Mouse (Mus musculus) hindbrain, embryonic 10.5 days (tissue): ENCODE measurements around the gene Ghr. TPM values are rescaled to one million over a fixed set of nuclear protein-coding genes. Genes with fewer than 3 reads are reported as not detected.
A peak's percentile ranks its signal among the peaks of the same experiment; 100 is the strongest.

Experiments used
- DNase-seq: peaks from one replicate; pipeline ENCODE4 v3.0.0-alpha.2; 2017; ENCODE audit warnings: low spot score
- H3K27ac ChIP-seq: fragments of 300-500 bp; sonication (generic); 2 replicates; pipeline ENCODE4 v1.5.1; 2016; ENCODE audit warnings: mild to moderate bottlenecking, moderate library complexity
- H3K27me3 ChIP-seq: fragments of 300-500 bp; sonication (generic); 2 replicates; pipeline ENCODE4 v1.6.1; 2016; ENCODE audit warnings: mild to moderate bottlenecking; ENCODE audit not compliant: poor library complexity, insufficient read depth, severe bottlenecking
- H3K36me3 ChIP-seq: fragments of 300-500 bp; sonication (generic); 2 replicates; pipeline ENCODE4 v1.6.1; 2016; ENCODE audit warnings: mild to moderate bottlenecking, moderate library complexity
- H3K4me1 ChIP-seq: fragments of 300-500 bp; sonication (generic); replicated peaks from 2 replicates; pipeline ENCODE4 v1.6.1; 2016; ENCODE audit warnings: mild to moderate bottlenecking
- H3K4me3 ChIP-seq: fragments of 300-500 bp; sonication (generic); 2 replicates; pipeline ENCODE4 v1.5.1; 2016; ENCODE audit warnings: mild to moderate bottlenecking, moderate library complexity
- H3K9me3 ChIP-seq: fragments of 300-500 bp; sonication (generic); 2 replicates; pipeline ENCODE4 v1.6.1; 2016; ENCODE audit warnings: mild to moderate bottlenecking, moderate library complexity
- WGBS: fragments of 180-500 bp; shearing (Covaris S2); methylation state at CpG from one replicate; pipeline ENCODE4 v1.1.7; 2016; 5-methylcytosine and 5-hydroxymethylcytosine counted together
- polyA plus RNA-seq: library from polyadenylated mRNA; unstranded; fragments of >200 nt; fragmentation: Nextera tagmentation; extraction: Ambion mirVana; gene quantifications from 2 replicates; pipeline ENCODE4 v1.2.1, GENCODE M21; 2016

Ghr gene
- polyA plus RNA-seq, 1 experiment from 2014 or later: 13.5 TPM

DNA sequence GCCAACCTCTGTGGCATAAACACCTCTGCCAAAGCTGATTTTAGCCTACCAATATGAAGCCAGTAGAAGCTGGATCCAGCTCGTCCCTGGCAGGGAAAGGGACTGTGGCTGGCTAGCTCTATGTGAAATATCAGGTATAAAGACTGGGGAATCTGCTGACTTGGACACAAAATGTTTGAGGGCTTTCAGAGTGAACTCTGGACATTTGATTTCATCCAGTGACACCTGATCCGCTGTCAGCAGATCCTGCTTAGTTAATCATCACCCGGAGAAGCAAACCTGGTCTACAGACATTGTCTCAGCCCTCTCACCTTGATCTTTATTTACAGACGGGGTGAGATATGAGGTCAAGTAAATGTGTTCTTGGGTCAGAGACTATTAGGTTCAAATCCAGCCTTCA is 118.5 kb downstream of the Ghr start:
- H3K36me3 ChIP-seq: no peaks in the 10 kb centered on the region
- no peak for DNase-seq
- H3K4me1 ChIP-seq: no peaks in the 10 kb centered on the region
- 86% methylated on average over 4 of the region's 4 CpGs for WGBS
- H3K9me3 ChIP-seq: no peaks in the 10 kb centered on the region
- no peaks in the 10 kb centered on the region for H3K27me3 ChIP-seq
- H3K27ac ChIP-seq: no peak overlapping the region
- H3K4me3 ChIP-seq: no peak overlapping the region

DNA sequence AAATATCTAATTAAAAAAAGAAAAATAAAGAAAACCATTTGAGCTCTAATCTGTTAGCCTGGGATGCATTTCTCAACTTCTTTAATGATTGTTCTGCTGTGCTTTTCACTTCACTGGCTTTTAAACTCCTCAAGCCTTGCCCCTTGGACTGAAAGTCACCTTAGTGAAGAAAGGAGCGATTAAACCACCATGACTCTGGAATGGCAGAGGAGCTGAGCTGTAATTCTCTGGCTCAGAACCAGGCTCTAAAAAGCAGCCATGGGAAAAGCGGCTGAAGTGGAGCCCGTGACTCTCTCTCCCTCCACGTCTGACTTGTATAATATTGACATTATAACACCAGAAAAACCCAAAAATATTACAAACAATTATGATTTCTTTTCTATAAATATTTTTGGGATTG is 126.7 kb downstream of the Ghr start:
- Histone ChIP-seq H3K9me3 (no peaks in the 10 kb centered on the region), H3K4me3 (no peak overlapping the region), H3K27me3 (no peaks in the 10 kb centered on the region), H3K27ac (no peak overlapping the region), H3K36me3 (no peaks in the 10 kb centered on the region), H3K4me1 (no peaks in the 10 kb centered on the region)
- DNase-seq: no peak
- WGBS: 86% methylated on average over 4 of the region's 4 CpGs

DNA sequence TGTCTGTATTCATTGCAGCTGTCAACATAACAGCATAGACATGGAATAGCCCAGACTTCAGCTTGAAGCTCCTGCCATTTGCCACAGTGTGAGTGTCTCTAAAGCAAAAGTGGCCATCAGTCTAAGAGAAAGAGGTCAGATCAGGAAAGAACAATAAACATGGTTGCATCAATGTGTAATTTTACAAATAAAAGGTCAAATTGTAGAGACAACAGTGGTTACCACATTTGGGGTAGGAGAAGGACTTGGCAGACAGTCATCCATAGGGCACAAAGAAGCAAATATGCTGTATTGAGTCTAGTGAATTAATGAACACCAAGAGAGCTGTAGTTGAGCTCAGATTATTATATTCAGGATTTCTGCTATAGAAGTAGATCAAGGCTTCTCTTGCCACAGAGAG is 127.7 kb downstream of the Ghr start:
- H3K4me1 ChIP-seq: no peaks in the 10 kb centered on the region
- no peaks in the 10 kb centered on the region for H3K9me3 ChIP-seq
- H3K27me3 ChIP-seq: no peaks in the 10 kb centered on the region
- DNase-seq: no peak
- H3K27ac ChIP-seq: no peak overlapping the region
- no peak overlapping the region for H3K4me3 ChIP-seq
- H3K36me3 ChIP-seq: no peaks in the 10 kb centered on the region

DNA sequence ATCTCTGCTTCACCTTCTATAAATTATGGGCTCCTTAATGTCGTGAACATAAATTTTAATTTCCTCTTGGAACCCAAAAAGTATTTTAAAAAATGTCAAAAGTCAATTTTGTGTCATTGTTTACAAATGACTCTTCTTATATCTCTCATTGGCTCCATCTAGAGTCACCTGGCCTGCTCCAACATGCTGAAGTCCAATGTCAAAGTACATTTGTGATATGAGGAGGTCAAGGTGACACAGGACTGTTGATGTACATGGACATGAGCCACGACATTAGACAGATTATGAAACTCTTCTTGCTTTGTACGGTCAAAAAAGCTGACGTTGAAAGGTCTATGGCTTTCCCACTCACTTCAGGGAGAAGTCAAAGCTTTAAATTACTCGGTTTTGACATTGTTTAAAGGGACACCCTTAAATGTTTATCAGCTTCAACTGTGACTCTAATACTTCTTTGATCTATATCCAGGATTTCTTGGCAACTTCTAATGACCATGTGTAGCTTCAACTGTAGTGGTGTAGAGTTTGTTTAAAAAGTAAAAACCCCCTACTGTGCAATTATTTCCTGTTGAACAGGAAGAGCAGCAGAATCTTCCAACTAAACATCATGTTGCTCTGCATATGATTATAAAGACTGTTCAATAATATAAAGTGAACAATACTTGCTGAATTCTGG is 131.1 kb downstream of the Ghr start:
- Histone ChIP-seq H3K36me3 (no peaks in the 10 kb centered on the region), H3K9me3 (no peaks in the 10 kb centered on the region), H3K27me3 (no peaks in the 10 kb centered on the region), H3K4me1 (no peaks in the 10 kb centered on the region), H3K4me3 (no peak overlapping the region), H3K27ac (no peak overlapping the region)
- no peak for DNase-seq
- 84% methylated on average over 5 of the region's 5 CpGs for WGBS

DNA sequence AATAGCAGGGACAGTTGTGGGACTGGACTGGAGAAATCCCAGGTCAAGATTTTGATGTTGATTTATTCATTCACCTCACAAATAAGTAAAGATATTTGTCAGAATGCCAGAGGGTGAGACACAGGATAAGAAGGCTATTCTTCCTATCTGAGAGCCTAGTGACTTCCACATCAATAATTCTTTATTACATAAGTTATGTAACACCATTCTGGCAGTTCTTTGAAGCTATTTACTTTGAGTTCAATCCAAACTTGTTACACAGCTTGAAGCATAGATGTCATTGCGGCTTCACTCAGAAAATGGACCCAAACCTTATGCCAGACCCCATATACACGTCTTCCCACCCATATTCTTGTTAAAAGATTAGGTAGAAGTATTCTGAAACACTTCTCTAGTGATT is 133.7 kb downstream of the Ghr start:
- Histone ChIP-seq H3K27me3 (no peaks in the 10 kb centered on the region), H3K36me3 (no peaks in the 10 kb centered on the region)
- 68% methylated on average over 2 of the region's 2 CpGs for WGBS

DNA sequence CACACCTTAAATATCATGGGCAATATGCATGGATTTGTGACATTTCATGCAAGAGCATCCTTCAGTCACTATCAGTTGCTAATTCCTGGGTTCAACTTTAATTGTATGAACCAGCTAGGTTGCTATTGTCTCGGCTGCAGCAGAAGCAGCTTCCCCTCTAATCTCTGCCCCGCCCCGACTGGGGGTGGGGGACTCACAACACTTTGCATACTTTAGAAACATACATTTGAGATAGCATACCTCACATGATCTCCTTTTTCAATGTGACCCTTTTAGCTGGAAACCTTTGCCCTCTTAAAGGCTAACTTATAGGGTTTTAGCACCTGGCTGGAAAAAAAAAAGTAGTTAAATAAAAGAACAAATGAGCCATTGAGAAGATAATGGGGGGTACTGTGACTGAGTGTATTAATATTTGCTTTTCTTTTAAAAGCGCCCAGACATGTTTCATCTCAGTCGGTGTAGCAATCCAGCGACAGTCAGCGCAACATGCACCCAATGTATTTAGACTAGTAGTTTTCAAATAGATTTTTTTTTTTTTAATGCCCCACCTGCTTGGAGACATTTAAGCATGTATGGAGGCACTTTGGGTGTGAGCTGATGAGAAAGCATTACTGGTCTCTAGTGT is 137.9 kb downstream of the Ghr start:
- Histone ChIP-seq H3K9me3 (no peaks in the 10 kb centered on the region), H3K27me3 (no peaks in the 10 kb centered on the region), H3K4me1 (no peaks in the 10 kb centered on the region), H3K36me3 (no peaks in the 10 kb centered on the region), H3K27ac (no peak overlapping the region), H3K4me3 (no peak overlapping the region)
- DNase-seq: no peak
- WGBS: 73% methylated on average over 7 of the region's 7 CpGs

More for the DNA sequence above, 133.7 kb downstream of the Ghr start:
- H3K27ac ChIP-seq: no peak overlapping the region
- H3K4me1 ChIP-seq: no peaks in the 10 kb centered on the region
- H3K9me3 ChIP-seq: no peaks in the 10 kb centered on the region
- no peak overlapping the region for H3K4me3 ChIP-seq
- no peak for DNase-seq

DNA sequence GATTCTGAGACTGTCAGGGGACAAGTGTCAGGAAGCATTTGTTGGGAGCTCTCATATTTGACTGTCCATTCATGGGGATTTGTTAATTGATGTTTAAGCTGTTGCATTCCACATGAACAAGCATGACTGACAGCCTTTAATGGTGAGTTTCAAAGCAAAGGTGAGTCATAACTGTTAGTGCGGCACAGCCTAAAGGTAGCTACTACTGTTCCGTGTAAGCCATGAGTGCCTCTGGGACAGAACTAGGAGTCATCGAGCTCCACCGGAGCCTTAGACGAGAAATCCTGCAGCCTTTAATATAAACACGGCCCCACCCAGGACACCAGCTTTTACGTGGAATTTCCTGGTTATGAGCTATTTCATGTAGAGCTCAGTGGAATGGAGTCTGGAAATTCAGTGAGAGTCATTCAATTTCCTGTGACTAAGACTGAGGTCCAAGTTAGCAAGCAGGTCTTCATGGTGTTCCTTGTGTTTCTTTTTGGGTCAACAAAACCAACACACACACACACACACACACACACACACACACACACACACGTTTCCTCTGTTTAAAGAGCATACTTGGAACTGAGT is 138.8 kb downstream of the Ghr start:
- Histone ChIP-seq H3K36me3 (no peaks in the 10 kb centered on the region), H3K4me3 (no peak overlapping the region), H3K9me3 (no peaks in the 10 kb centered on the region), H3K27ac (no peak overlapping the region), H3K4me1 (no peaks in the 10 kb centered on the region), H3K27me3 (no peaks in the 10 kb centered on the region)
- no peak for DNase-seq
- 82% methylated on average over 8 of the region's 8 CpGs for WGBS

DNA sequence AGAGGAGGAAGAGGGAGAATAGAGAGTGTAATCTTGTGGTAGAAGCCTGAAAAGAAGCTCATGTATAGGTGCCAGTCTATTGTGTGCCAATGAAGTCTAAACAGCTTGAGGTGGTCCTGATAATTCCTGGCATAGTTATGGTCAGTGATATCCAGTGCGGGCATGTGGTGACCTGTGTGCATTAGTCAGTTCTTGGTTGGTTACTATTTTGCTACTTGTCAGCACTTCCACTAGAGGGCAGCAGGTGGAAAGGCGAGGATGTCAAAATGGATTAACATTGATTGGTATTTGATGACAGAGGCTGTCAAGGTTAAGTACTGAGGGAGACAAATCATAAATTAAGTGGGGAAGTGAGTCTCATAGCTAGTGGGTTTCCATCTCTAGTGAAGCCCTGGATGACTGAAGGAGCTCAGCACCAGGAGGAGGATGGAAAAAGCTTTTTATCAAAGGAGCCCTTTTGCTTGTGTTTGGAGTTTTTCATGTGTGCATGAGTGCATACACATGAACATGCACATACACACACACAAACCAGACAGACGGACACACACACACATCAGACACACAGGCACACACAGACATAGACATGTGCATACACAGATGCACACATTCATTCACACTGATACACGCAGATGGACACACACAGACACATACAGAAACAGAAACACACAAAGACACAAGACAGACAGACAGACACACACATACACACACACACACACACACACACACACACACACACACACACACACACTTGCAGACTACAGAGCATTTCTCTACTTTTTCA is 141.6 kb downstream of the Ghr start:
- no peaks in the 10 kb centered on the region for H3K27me3 ChIP-seq
- H3K9me3 ChIP-seq: no peaks in the 10 kb centered on the region
- peak; percentile 16 for DNase-seq
- no peak overlapping the region for H3K4me3 ChIP-seq
- no peak overlapping the region for H3K27ac ChIP-seq
- 50% methylated on average over 4 of the region's 4 CpGs for WGBS
- H3K36me3 ChIP-seq: no peaks in the 10 kb centered on the region
- H3K4me1 ChIP-seq: no peaks in the 10 kb centered on the region

DNA sequence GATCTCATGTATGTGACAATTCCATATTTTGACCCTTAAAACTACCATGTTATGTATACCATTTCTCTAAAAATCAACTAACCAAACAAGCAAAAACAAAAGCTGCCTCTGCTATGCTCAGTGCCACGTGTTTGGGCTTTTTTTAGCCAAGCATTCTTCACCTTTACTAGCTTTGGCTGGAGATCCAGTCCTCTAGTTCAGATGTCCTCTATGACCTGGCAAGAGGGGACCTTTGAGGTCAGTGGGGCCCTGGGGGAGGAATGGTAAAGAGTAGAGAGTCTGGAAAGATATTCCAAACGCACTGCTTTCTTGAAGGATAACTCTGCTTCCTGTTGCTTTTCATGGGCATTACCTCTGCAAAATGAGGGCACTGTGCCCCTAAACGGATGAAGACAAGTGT is 145.9 kb downstream of the Ghr start:
- DNase-seq: no peak
- H3K9me3 ChIP-seq: no peaks in the 10 kb centered on the region
- H3K36me3 ChIP-seq: no peaks in the 10 kb centered on the region
- H3K27ac ChIP-seq: no peak overlapping the region
- H3K4me1 ChIP-seq: no peaks in the 10 kb centered on the region
- H3K27me3 ChIP-seq: no peaks in the 10 kb centered on the region
- 73% methylated on average over 3 of the region's 3 CpGs for WGBS
- no peak overlapping the region for H3K4me3 ChIP-seq

DNA sequence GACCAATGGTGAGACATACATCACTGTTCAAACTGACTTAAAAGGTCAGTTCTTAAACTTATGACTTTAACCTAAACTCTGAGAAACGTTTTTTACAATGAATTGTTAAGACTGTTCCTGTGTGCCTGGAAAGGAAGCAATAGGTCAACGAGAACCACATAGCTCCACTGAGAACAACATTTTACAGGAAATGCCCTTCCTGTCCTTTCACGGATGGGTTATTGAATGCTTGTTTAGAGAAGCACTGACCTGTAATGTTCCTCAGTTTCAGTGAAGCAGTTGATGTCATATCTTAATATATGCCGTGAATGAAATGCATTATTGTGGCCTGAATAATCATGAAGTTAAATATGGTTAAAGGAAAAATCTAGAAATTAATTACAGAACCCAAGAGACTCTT is 147.7 kb downstream of the Ghr start:
- Histone ChIP-seq H3K27ac (no peak overlapping the region), H3K36me3 (no peaks in the 10 kb centered on the region), H3K4me1 (no peaks in the 10 kb centered on the region), H3K27me3 (no peaks in the 10 kb centered on the region), H3K4me3 (no peak overlapping the region), H3K9me3 (no peaks in the 10 kb centered on the region)
- 62% methylated on average over 4 of the region's 4 CpGs for WGBS
- DNase-seq: no peak

DNA sequence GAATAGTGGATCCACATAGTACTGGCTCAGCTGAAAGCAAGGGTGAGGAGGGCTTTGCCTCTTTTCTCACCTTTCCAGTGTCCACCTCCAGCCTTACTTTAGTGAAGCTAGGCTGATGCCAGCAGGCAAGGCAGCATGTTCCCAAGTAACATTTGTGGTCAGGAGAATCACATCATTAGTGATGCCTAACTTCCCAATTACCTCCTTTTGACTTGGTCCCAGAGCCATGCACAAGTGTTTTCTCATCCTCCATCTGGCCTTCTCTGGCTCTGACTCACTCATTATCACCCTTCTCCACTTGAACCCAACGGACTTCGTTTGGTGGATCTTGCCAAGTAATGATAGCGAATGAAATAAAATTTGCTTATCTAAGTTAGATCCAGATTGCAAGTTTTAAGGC is 148.8 kb downstream of the Ghr start:
- Histone ChIP-seq H3K27me3 (no peaks in the 10 kb centered on the region), H3K4me1 (no peaks in the 10 kb centered on the region), H3K9me3 (no peaks in the 10 kb centered on the region), H3K36me3 (no peaks in the 10 kb centered on the region), H3K4me3 (no peak overlapping the region), H3K27ac (no peak overlapping the region)
- WGBS: 90% methylated on average over 3 of the region's 3 CpGs
- no peak for DNase-seq

DNA sequence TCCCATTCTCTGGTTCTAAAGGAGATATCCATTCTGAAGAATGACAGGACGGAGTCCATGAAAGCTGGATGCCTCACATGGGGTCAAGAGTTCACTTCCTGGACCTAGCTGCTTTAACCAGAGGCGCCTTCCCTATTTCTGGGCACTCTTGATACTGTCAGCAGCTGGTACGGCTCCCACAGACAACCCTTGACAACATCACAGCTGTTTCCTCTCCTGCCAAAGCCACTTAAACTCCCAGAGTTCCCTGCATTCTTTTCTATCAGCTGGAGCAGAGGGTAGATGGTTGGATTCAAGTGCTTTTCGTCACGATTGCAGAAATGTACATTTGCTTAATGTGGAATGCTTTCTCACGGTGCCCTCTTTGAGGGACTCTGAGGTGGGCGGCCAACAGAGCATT is 150.0 kb downstream of the Ghr start:
- no peaks in the 10 kb centered on the region for H3K36me3 ChIP-seq
- 74% methylated on average over 7 of the region's 7 CpGs for WGBS
- no peak for DNase-seq
- no peak overlapping the region for H3K27ac ChIP-seq
- no peaks in the 10 kb centered on the region for H3K4me1 ChIP-seq
- H3K27me3 ChIP-seq: no peaks in the 10 kb centered on the region
- no peak overlapping the region for H3K4me3 ChIP-seq
- no peaks in the 10 kb centered on the region for H3K9me3 ChIP-seq

DNA sequence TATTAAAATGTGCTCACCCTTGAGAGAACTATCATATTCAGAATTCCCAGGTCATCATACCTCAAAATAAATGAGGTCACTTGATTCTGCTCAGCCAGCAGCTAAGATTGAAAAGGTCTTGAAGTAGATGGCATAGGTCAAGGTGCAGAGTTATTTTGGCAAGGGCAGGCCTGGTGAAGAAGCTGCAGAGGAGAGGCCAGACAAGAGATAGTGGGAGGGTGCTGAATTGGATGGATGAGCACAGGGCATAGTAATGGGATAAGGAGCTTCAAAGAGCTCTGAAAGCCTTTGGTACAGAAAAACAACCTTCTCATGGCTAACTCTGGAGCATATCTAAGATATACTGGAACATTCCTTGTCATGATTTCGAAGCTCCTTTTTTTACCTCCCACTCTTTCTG is 150.5 kb downstream of the Ghr start:
- no peak overlapping the region for H3K4me3 ChIP-seq
- H3K27me3 ChIP-seq: no peaks in the 10 kb centered on the region
- no peak for DNase-seq
- H3K9me3 ChIP-seq: no peaks in the 10 kb centered on the region
- no peaks in the 10 kb centered on the region for H3K4me1 ChIP-seq
- WGBS: 88% methylated on average over 1 of the region's 1 CpGs
- no peak overlapping the region for H3K27ac ChIP-seq
- H3K36me3 ChIP-seq: no peaks in the 10 kb centered on the region
